Mouse (Mus musculus): ENCODE results near the gene Cog5. TPM values are rescaled to one million over a fixed set of nuclear protein-coding genes. Genes with fewer than 3 reads are reported as not detected.

Cog5 gene
- total and polyA plus RNA-seq, 3 experiments: 27.1 to 28.4 TPM; not detected in 1

- Histone ChIP-seq H3K79me2 (ENCODE audit: control insufficient read depth, insufficient read depth, low read length, poor library complexity) (no peaks in the 10 kb centered on the region), H3K9me3 (replicated peaks; ENCODE audit: insufficient read depth, low read length) (no peaks in the 10 kb centered on the region), H3K9ac (ENCODE audit: control insufficient read depth, low read depth, low read length, poor library complexity, severe bottlenecking) (no peak overlapping the region), H3K4me3 (ENCODE audit: control insufficient read depth in 1 of 2, insufficient read depth in 1 of 2, low read depth in 2 of 2, low read length in 2 of 2) (no peak overlapping the region), H3K27me3 (ENCODE audit: control insufficient read depth in 1 of 2, insufficient read depth in 2 of 2, low read length in 2 of 2) (no peaks in the 10 kb centered on the region), H3K27ac (ENCODE audit: control insufficient read depth, low read depth, low read length) (no peak overlapping the region), H3K36me3 (ENCODE audit: control insufficient read depth in 1 of 2, insufficient read depth in 2 of 2, low read length in 2 of 2) (peaks cover 0 to 13% of the 10 kb centered on the region in 2 experiments), H3K4me1 (ENCODE audit: control insufficient read depth in 1 of 2, insufficient read depth in 2 of 2, low read length in 2 of 2) (peaks cover 9% of the 10 kb centered on the region in 2 experiments)
- DNase-seq (ENCODE audit: low read depth, low spot score): no peak
- no peak for TF ChIP-seq EP300 (IDR thresholded peaks at IDR 0.05; ENCODE audit: low read depth in 1 of 2, low read length in 2 of 2)
- TF ChIP-seq ZMIZ1 (IDR thresholded peaks at IDR 0.05; ENCODE audit: low read depth, low read length): no peak
- TF ChIP-seq HCFC1 (IDR thresholded peaks at IDR 0.05; ENCODE audit: low read depth, low read length): no peak
- no peak for TF ChIP-seq ETS1 (IDR thresholded peaks at IDR 0.05; ENCODE audit: low read depth, low read length)
- TF ChIP-seq RCOR1 (IDR thresholded peaks at IDR 0.05; ENCODE audit: low read depth, low read length): no peak
- TF ChIP-seq USF2 (IDR thresholded peaks at IDR 0.05; ENCODE audit: borderline replicate concordance in 1 of 2, insufficient read depth in 1 of 2, low read depth in 1 of 2, low read length in 2 of 2): no peak
- no peak for TF ChIP-seq TCF12 (IDR thresholded peaks at IDR 0.05; ENCODE audit: low read depth, low read length)
- no peak for TF ChIP-seq KAT2A (conservative IDR thresholded peaks at IDR 0.05; ENCODE audit: low read depth, low read length)
- TF ChIP-seq MAFK (IDR thresholded peaks at IDR 0.05; ENCODE audit: borderline replicate concordance, low read depth, low read length): no peak
- TF ChIP-seq POLR2AphosphoS5 (IDR thresholded peaks at IDR 0.05; ENCODE audit: borderline replicate concordance, low read depth, low read length): no peak
These were observed 329.5 kb downstream of the Cog5 start for GRCm38 (mm10) chr12:31984206-31984605.

- Histone ChIP-seq H3K36me3 (ENCODE audit: control insufficient read depth in 1 of 2, insufficient read depth in 2 of 2, low read length in 2 of 2) (peaks cover 0 to 13% of the 10 kb centered on the region in 2 experiments), H3K27ac (ENCODE audit: control insufficient read depth, low read depth, low read length) (no peak overlapping the region), H3K4me1 (ENCODE audit: control insufficient read depth in 1 of 2, insufficient read depth in 2 of 2, low read length in 2 of 2) (peaks cover 9% of the 10 kb centered on the region in 2 experiments), H3K9me3 (replicated peaks; ENCODE audit: insufficient read depth, low read length) (no peaks in the 10 kb centered on the region), H3K4me3 (ENCODE audit: control insufficient read depth in 1 of 2, insufficient read depth in 1 of 2, low read depth in 2 of 2, low read length in 2 of 2) (no peak overlapping the region), H3K27me3 (ENCODE audit: control insufficient read depth in 1 of 2, insufficient read depth in 2 of 2, low read length in 2 of 2) (no peaks in the 10 kb centered on the region), H3K79me2 (ENCODE audit: control insufficient read depth, insufficient read depth, low read length, poor library complexity) (no peaks in the 10 kb centered on the region), H3K9ac (ENCODE audit: control insufficient read depth, low read depth, low read length, poor library complexity, severe bottlenecking) (no peak overlapping the region)
- TF ChIP-seq MAX (IDR thresholded peaks at IDR 0.05; ENCODE audit: low read length) (no peak), SMC3 (IDR thresholded peaks at IDR 0.05; ENCODE audit: low read depth, low read length) (no peak), RAD21 (IDR thresholded peaks at IDR 0.05; ENCODE audit: low read depth, low read length) (no peak)
- no peak for DNase-seq (ENCODE audit: low read depth, low spot score)
These were observed 330.0 kb downstream of the Cog5 start for GRCm38 (mm10) chr12:31984664-31985063.

GRCm38 (mm10) chr12:31985738-31986137 is 331.1 kb downstream of the Cog5 start:
- no peaks in the 10 kb centered on the region for H3K9me3 ChIP-seq (replicated peaks; ENCODE audit: insufficient read depth, low read length)
- TF ChIP-seq POLR2AphosphoS2 (IDR thresholded peaks at IDR 0.05; ENCODE audit: low read length) (no peak), ZMIZ1 (IDR thresholded peaks at IDR 0.05; ENCODE audit: low read depth, low read length) (no peak), TAL1 (IDR thresholded peaks at IDR 0.05; ENCODE audit: low read length) (no peak), ZC3H11A (IDR thresholded peaks at IDR 0.05; ENCODE audit: low read depth, low read length) (no peak), POLR2A (IDR thresholded peaks at IDR 0.05; ENCODE audit: control insufficient read depth in 1 of 2, insufficient read depth in 1 of 2, low read depth in 1 of 2, low read length in 2 of 2, poor library complexity in 1 of 2) (no peak), MEF2A (IDR thresholded peaks at IDR 0.05; ENCODE audit: extremely low read depth, insufficient replicate concordance, low read depth, low read length, poor library complexity, severe bottlenecking) (no peak), NRF1 (IDR thresholded peaks at IDR 0.05; ENCODE audit: insufficient read depth, low read depth, low read length, poor library complexity, severe bottlenecking) (no peak), TBP (IDR thresholded peaks at IDR 0.05; ENCODE audit: low read depth, low read length) (no peak), CHD1 (IDR thresholded peaks at IDR 0.05; ENCODE audit: low read depth, low read length) (no peak), ZKSCAN1 (IDR thresholded peaks at IDR 0.05; ENCODE audit: low read depth, low read length) (no peak), E2F4 (IDR thresholded peaks at IDR 0.05; ENCODE audit: borderline replicate concordance, low read depth, low read length) (no peak), USF1 (IDR thresholded peaks at IDR 0.05; ENCODE audit: low read depth, low read length) (no peak), ELF1 (IDR thresholded peaks at IDR 0.05; ENCODE audit: low read depth, low read length) (no peak), NELFE (IDR thresholded peaks at IDR 0.05; ENCODE audit: low read depth, low read length) (no peak), MAZ (IDR thresholded peaks at IDR 0.05; ENCODE audit: low read depth, low read length) (no peak)

More at GRCm38 (mm10) chr12:31985738-31986137, 331.1 kb downstream of the Cog5 start:
- Histone ChIP-seq H3K79me2 (ENCODE audit: control insufficient read depth, insufficient read depth, low read length, poor library complexity) (no peaks in the 10 kb centered on the region), H3K36me3 (ENCODE audit: control insufficient read depth in 1 of 2, insufficient read depth in 2 of 2, low read length in 2 of 2) (peaks cover 0 to 13% of the 10 kb centered on the region in 2 experiments), H3K27me3 (ENCODE audit: control insufficient read depth in 1 of 2, insufficient read depth in 2 of 2, low read length in 2 of 2) (no peaks in the 10 kb centered on the region), H3K9ac (ENCODE audit: control insufficient read depth, low read depth, low read length, poor library complexity, severe bottlenecking) (no peak overlapping the region), H3K4me3 (ENCODE audit: control insufficient read depth in 1 of 2, insufficient read depth in 1 of 2, low read depth in 2 of 2, low read length in 2 of 2) (no peak overlapping the region), H3K4me1 (ENCODE audit: control insufficient read depth in 1 of 2, insufficient read depth in 2 of 2, low read length in 2 of 2) (peaks cover 9 to 12% of the 10 kb centered on the region in 2 experiments), H3K27ac (ENCODE audit: control insufficient read depth, low read depth, low read length) (no peak overlapping the region)
- no peak for DNase-seq (ENCODE audit: low read depth, low spot score)
